Mouse (Mus musculus) heart, adult 10 weeks (tissue): Measurements from ENCODE around the gene Apobec2. TPM values are rescaled to one million over a fixed set of nuclear protein-coding genes. Genes with fewer than 3 reads are reported as not detected.

Experiments
- polyA plus RNA-seq: library from polyadenylated mRNA; stranded (reverse); fragments of 350-450 nt; fragmentation: Illumina TruSeq; extraction: RNeasy Lipid Tissue Mini Kit (QIAGEN cat#74804); gene quantifications from one replicate; pipeline ENCODE4 v1.2.3, GENCODE M21; 2014; ENCODE audit warnings: low read depth, low replicate concordance

The Apobec2 gene
- 274 TPM for polyA plus RNA-seq

DNA sequence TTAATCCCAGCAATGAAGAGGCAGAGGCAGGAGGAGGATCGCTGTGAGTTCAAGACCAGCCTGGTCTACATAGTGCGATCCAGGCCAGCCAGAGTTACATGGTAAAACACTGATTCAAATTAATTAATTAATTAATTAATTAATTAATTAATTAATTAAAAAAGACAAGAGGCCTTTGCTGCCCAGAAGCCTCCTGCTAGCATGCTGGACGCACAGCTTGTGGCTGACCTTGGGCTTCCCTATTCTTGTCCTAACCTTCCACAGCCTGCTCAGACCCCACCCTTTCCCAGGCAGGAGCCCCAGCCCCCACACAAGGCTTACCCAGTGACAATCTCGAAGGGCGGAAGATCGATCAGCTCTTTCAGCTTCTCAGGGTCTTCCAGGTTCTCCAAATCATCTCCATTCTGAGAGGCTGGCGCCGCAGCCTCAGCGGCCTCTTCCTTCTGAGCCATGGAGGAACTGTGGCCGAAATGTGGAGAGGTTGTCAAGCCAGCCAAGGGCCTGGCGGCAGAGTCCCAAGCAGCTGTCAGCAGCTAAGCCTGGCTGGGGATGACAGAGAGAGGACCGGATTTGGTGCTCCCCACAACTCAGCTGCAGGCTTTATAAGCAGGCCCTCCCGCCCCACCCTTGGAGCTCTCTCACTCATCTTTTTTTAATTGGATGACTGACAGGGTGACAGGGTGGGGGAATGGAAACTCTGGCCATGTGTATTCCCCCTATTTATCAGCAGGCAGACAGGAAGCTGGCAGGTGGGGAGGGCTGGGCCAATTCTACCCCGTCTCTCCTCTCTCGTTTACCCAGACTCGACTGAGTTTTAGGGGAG, at the start of gene Apobec2:
TSS of gene Apobec2 (minus strand) at position 773 of the 823 bp plus-strand sequence.

DNA sequence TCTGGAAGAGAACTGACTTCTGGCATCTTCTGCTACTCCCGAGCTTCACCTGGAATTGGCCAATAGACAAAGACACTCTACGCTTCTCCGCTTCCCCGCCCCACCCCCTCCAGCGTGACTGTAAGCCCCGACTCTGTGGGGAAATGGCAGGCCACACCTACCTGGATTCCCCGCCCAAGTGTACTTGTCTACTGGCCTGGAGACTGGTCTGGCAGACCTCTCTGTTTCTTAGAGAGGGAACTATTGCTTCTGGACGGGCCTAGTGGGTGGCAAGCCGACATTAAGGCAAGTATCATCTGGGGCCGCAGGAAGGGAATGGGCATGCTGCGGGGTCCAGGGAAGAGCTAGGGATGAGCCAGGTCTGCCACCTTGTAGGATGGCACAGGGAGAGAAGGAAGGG, 22.0 kb upstream of the Apobec2 start, which contains the start of gene Unc5cl:
TSS of gene Unc5cl (plus strand) at position 214 of the 400 bp plus-strand sequence.

DNA sequence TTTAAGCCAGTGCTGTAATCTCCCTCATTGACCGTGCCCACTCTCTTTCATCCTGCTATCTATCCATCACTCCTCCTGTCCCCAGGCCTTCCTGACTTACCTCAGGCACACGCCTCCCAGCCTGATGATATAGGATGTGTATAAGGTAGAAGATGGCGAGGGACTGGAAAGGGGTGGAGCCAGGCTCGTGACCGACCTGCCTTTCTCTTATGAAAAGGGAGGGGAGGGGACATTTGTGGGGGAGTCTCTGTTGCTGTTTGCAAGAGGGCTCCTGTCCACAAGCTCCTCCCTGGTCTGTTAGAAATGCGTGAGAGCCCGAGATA, 18.6 kb upstream of the Apobec2 start, which contains the start of gene Tspo2:
TSS of gene Tspo2 (minus strand) at position 170 of the 323 bp plus-strand sequence.

DNA sequence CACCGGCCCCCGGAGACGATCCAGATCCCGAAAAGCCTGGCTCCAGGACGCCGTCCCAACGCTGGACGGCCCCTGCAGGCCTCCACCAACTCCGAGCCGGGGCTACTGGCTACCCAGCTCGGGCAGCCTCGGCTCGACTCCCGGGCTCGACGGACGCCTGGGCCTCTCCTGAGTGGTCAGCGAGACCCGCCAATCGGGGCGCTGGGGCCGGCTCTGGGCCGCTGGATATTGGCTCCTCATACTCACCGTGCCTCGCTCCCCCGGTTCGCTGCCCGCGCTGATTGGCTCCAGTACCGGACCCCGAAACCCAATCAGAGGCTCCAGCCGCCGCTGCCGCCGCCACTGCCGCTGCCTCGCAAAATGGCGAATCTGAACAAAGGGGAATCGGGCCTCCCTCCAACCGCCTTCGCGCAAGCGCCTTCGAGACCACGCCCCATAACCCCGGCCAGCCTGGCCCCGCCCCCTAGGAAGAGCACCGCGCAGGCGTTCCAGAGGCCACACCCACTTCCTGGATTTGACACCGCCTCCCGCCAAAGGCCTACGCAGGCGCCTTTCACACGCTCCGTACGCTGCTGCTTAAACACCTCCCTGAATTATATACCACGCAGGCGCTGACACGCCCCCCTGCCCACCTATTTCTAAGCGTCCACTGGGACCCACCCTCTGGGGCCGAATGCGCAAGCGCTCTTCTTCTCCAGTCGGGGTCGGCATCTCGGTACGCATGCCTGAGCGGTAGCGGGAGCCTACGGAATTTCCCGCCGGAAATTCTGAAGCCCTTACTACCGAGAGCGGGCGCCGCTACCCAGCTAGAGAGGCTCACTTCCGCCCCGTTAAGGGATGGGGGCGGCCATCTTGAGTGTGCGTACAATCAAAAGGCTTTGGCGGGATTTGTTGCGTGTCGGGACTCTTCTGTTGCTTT, 23.1 kb downstream of the Apobec2 start, which contains the start of the genes Nfya and Oard1:
TSS of gene Nfya (minus strand) at position 527 of the 919 bp plus-strand sequence.
TSS of gene Oard1 (plus strand) at position 635 of the 919 bp plus-strand sequence.

Other genes starting within 250 kb of the Apobec2 start
- not detected for gene Trem1, start 200.2 kb downstream of the Apobec2 start, polyA plus RNA-seq
- not detected for gene Trem3, start 185.2 kb downstream of the Apobec2 start, polyA plus RNA-seq
- gene Treml4, start 168.6 kb downstream of the Apobec2 start, polyA plus RNA-seq, result not detected
- 0.13 TPM for gene Treml2, start 133.4 kb downstream of the Apobec2 start, polyA plus RNA-seq
- 0.16 TPM for gene B430306N03Rik, start 116.8 kb downstream of the Apobec2 start, polyA plus RNA-seq
- gene Trem2, start 86.5 kb downstream of the Apobec2 start, polyA plus RNA-seq, result 2.2 TPM
- not detected for gene Treml1, start 73.0 kb downstream of the Apobec2 start, polyA plus RNA-seq
- 25.8 TPM for gene Nfya, start 23.0 kb downstream of the Apobec2 start, polyA plus RNA-seq
- gene Oard1, start 22.9 kb downstream of the Apobec2 start, polyA plus RNA-seq, result 41.8 TPM
- gene Tspo2, start 18.6 kb upstream of the Apobec2 start, polyA plus RNA-seq, result not detected
- not detected for gene Unc5cl, start 22.0 kb upstream of the Apobec2 start, polyA plus RNA-seq